Mouse (Mus musculus) G1E (cell line): Measurements from ENCODE around the gene Arl8b.

Experiments used
- CTCF ChIP-seq: IDR thresholded peaks from 2 replicates; pipeline ENCODE4 v1.5.1; 2012; ENCODE audit warnings: low read depth, low read length, inconsistent platforms, mixed read lengths
- GATA1 ChIP-seq: IDR thresholded peaks from 2 replicates; pipeline ENCODE4 v1.6.1; 2012; ENCODE audit warnings: borderline replicate concordance, low read length, inconsistent platforms, mixed read lengths
- POLR2AphosphoS5 ChIP-seq: IDR thresholded peaks from 2 replicates; pipeline ENCODE4 v1.6.1; 2012; ENCODE audit warnings: low read depth, low read length, inconsistent platforms; ENCODE audit not compliant: insufficient replicate concordance
- TAL1 ChIP-seq: conservative IDR thresholded peaks from 2 replicates; pipeline ENCODE4 v1.6.1; 2012; ENCODE audit warnings: low read depth, low read length, inconsistent platforms, mixed read lengths

- TF ChIP-seq CTCF (peak; percentile 26; the same call in 1 of the 2 replicates), POLR2AphosphoS5 (no peak), GATA1 (no peak), TAL1 (no peak)
Observed at GRCm38 (mm10) chr6:108735910-108736750, 46.8 kb upstream of the Arl8b start.
